Mouse (Mus musculus) liver, postnatal 0 days (tissue): Measurements from ENCODE around the gene Ap1m2. TPM values are rescaled to one million over a fixed set of nuclear protein-coding genes. Genes with fewer than 3 reads are reported as not detected.
"Not testable (repeated sequence)": the region's sequence is repeated elsewhere in the genome, so short reads cannot be mapped to it uniquely, and the experiment has no call there.

ENCODE experiments used
- ATAC-seq: fragments of 200-750 bp; cut with Nextera tagmentation; 2 replicates; pipeline ENCODE4 v1.8.0; 2017; ENCODE audit warnings: mild to moderate bottlenecking, moderate library complexity
- DNase-seq: peaks from one replicate; pipeline ENCODE4 v3.0.0-alpha.2; 2016
- H3K27ac ChIP-seq: fragments of 300-500 bp; sonication (generic); 2 replicates; pipeline ENCODE4 v1.5.1; 2014; ENCODE audit warnings: antibody characterized with exemption, moderate library complexity, mild to moderate bottlenecking, low read depth
- H3K27me3 ChIP-seq: fragments of 300-500 bp; sonication (generic); 2 replicates; pipeline ENCODE4 v1.6.1; 2014; ENCODE audit warnings: low read length, control low read depth, mixed read lengths; ENCODE audit not compliant: insufficient read depth
- H3K36me3 ChIP-seq: fragments of 300-500 bp; sonication (generic); replicated peaks from 2 replicates; pipeline ENCODE4 v1.6.1; 2014; ENCODE audit warnings: mild to moderate bottlenecking, control low read depth, low read length, moderate library complexity, mixed read lengths; ENCODE audit not compliant: insufficient read depth
- H3K4me1 ChIP-seq: fragments of 300-500 bp; sonication (generic); 2 replicates; pipeline ENCODE4 v1.6.1; 2014; ENCODE audit warnings: antibody characterized with exemption, mild to moderate bottlenecking, control low read depth; ENCODE audit not compliant: insufficient read depth
- H3K4me2 ChIP-seq: fragments of 300-500 bp; sonication (generic); 2 replicates; pipeline ENCODE4 v1.6.1; 2014; ENCODE audit warnings: low read depth, mild to moderate bottlenecking, low read length, moderate library complexity, mixed read lengths
- H3K4me3 ChIP-seq: fragments of 300-500 bp; sonication (generic); 2 replicates; pipeline ENCODE4 v1.5.1; 2014; ENCODE audit warnings: low read depth, low read length
- H3K9ac ChIP-seq: fragments of 300-500 bp; sonication (generic); replicated peaks from 2 replicates; pipeline ENCODE4 v1.6.1; 2014; ENCODE audit warnings: mild to moderate bottlenecking, moderate library complexity
- H3K9me3 ChIP-seq: fragments of 300-500 bp; sonication (generic); 2 replicates; pipeline ENCODE4 v1.6.1; 2016; ENCODE audit warnings: mild to moderate bottlenecking, control low read depth, low read length, mixed read lengths
- CTCF ChIP-seq: sonication (generic); IDR thresholded peaks from 2 replicates; pipeline ENCODE4 v1.5.1; 2016; ENCODE audit warnings: antibody characterized with exemption, low read depth
- EP300 ChIP-seq: IDR thresholded peaks from 2 replicates; pipeline ENCODE4 v1.6.1; 2016; ENCODE audit warnings: antibody characterized with exemption, low read depth, mild to moderate bottlenecking
- WGBS: fragments of 180-500 bp; shearing (Covaris S2); extraction: QIAGEN DNeasy Blood & Tissue Kit; methylation state at CpG from one replicate; pipeline ENCODE4 v1.1.7; 2014; ENCODE audit not compliant: insufficient replicate concordance; 5-methylcytosine and 5-hydroxymethylcytosine counted together
- polyA plus RNA-seq: library from polyadenylated mRNA; unstranded; fragments of >200 nt; fragmentation: Nextera tagmentation; extraction: Ambion mirVana; gene quantifications from 2 replicates; pipeline ENCODE4 v1.2.1, GENCODE M21; 2015

Gene Ap1m2
- polyA plus RNA-seq, 1 experiment from 2014 or later: 0.54 TPM

GRCm38 (mm10) chr9:21273094-21273493 is 39.0 kb downstream of the Ap1m2 start:
- TF ChIP-seq EP300 (no peak), CTCF (no peak)
- DNase-seq: no peak
- no peaks in the 10 kb centered on the region for H3K9me3 ChIP-seq
- ATAC-seq: no peak
- peaks cover 98% of the 10 kb centered on the region for H3K36me3 ChIP-seq
- peaks cover 4% of the 10 kb centered on the region; the same call in 1 of the 2 replicates for H3K4me1 ChIP-seq
- WGBS: 80% methylated on average over 8 of the region's 8 CpGs
- no peak overlapping the region for H3K4me3 ChIP-seq
- no peaks in the 10 kb centered on the region for H3K27me3 ChIP-seq
- no peak overlapping the region for H3K4me2 ChIP-seq
- no peak overlapping the region for H3K27ac ChIP-seq
- no peak overlapping the region for H3K9ac ChIP-seq

GRCm38 (mm10) chr9:21272391-21272790 is 39.7 kb downstream of the Ap1m2 start:
- H3K4me3 ChIP-seq: no peak overlapping the region
- ATAC-seq: no peak
- 92% methylated on average over 9 of the region's 9 CpGs for WGBS
- H3K27ac ChIP-seq: no peak overlapping the region
- TF ChIP-seq EP300: no peak
- no peaks in the 10 kb centered on the region for H3K9me3 ChIP-seq
- H3K4me1 ChIP-seq: peaks cover 4% of the 10 kb centered on the region; the same call in 1 of the 2 replicates
- no peak overlapping the region for H3K4me2 ChIP-seq
- H3K9ac ChIP-seq: no peak overlapping the region
- H3K27me3 ChIP-seq: no peaks in the 10 kb centered on the region
- DNase-seq: no peak
- peaks cover 97% of the 10 kb centered on the region for H3K36me3 ChIP-seq

GRCm38 (mm10) chr9:21269590-21269989 is 42.5 kb downstream of the Ap1m2 start:
- Histone ChIP-seq H3K36me3 (peaks cover 80% of the 10 kb centered on the region), H3K4me1 (peaks cover 22% of the 10 kb centered on the region)
- not testable (repeated sequence) for H3K4me2 ChIP-seq, H3K9ac ChIP-seq, ATAC-seq, H3K9me3 ChIP-seq, H3K27me3 ChIP-seq, H3K27ac ChIP-seq, DNase-seq, H3K4me3 ChIP-seq
- 0 out of 2 replicates have a peak, but pooled peaks have one; percentile 15 for TF ChIP-seq CTCF
- 67% methylated on average over 5 of the region's 5 CpGs for WGBS

GRCm38 (mm10) chr9:21268305-21268704 is 43.8 kb downstream of the Ap1m2 start:
- ATAC-seq: no peak
- H3K9ac ChIP-seq: no peak overlapping the region
- no peak overlapping the region for H3K27ac ChIP-seq
- H3K4me1 ChIP-seq: peaks cover 26% of the 10 kb centered on the region
- peaks cover 67% of the 10 kb centered on the region for H3K36me3 ChIP-seq
- no peak for TF ChIP-seq EP300
- TF ChIP-seq CTCF: no peak
- H3K4me2 ChIP-seq: no peak overlapping the region
- no peak for DNase-seq
- H3K27me3 ChIP-seq: no peaks in the 10 kb centered on the region
- H3K9me3 ChIP-seq: no peaks in the 10 kb centered on the region
- H3K4me3 ChIP-seq: no peak overlapping the region
- WGBS: 94% methylated on average over 16 of the region's 16 CpGs

- H3K4me3 ChIP-seq: peak overlapping the region; percentile 94
- H3K4me2 ChIP-seq: peak overlapping the region; percentile 72
- 85% methylated on average over 5 of the region's 5 CpGs for WGBS
- no peaks in the 10 kb centered on the region for H3K27me3 ChIP-seq
- no peak for ATAC-seq
- peaks cover 53% of the 10 kb centered on the region for H3K36me3 ChIP-seq
- H3K4me1 ChIP-seq: peaks cover 30% of the 10 kb centered on the region
- no peak for DNase-seq
- peak overlapping the region; percentile 97; the same call in 1 of the 2 replicates for H3K27ac ChIP-seq
- H3K9ac ChIP-seq: peak overlapping the region; percentile 89; the same call in 1 of the 2 replicates
- no peak for TF ChIP-seq EP300
- no peak for TF ChIP-seq CTCF
- H3K9me3 ChIP-seq: no peaks in the 10 kb centered on the region
Observed at GRCm38 (mm10) chr9:21266889-21267288, 45.2 kb downstream of the Ap1m2 start.

GRCm38 (mm10) chr9:21265611-21266010 is 46.5 kb downstream of the Ap1m2 start:
- peaks cover 36% of the 10 kb centered on the region for H3K4me1 ChIP-seq
- ATAC-seq: peak; percentile 70
- peak overlapping the region; percentile 97 for H3K27ac ChIP-seq
- H3K36me3 ChIP-seq: peaks cover 40% of the 10 kb centered on the region
- H3K27me3 ChIP-seq: no peaks in the 10 kb centered on the region
- H3K4me3 ChIP-seq: peak overlapping the region; percentile 94
- DNase-seq: peak; percentile 72
- H3K9me3 ChIP-seq: no peaks in the 10 kb centered on the region
- TF ChIP-seq EP300 (no peak), CTCF (no peak)
- WGBS: 2% methylated on average over 11 of the region's 11 CpGs
- peak overlapping the region; percentile 89 for H3K9ac ChIP-seq
- peak overlapping the region; percentile 72 for H3K4me2 ChIP-seq

GRCm38 (mm10) chr9:21265000-21265561 is 47.1 kb downstream of the Ap1m2 start, which contains the start of gene Atg4d:
Atg4d (plus strand) TSS chr9:21265293.
- Histone ChIP-seq H3K9ac (peak within 1 kb of the TSS; percentile 89), H3K9me3 (no peaks in the 10 kb centered on the region), H3K36me3 (peaks cover 35% of the 10 kb centered on the region), H3K4me1 (peaks cover 36% of the 10 kb centered on the region), H3K27me3 (no peaks in the 10 kb centered on the region), H3K27ac (peak within 1 kb of the TSS; percentile 97), H3K4me3 (peak within 1 kb of the TSS; percentile 94), H3K4me2 (peak within 1 kb of the TSS; percentile 72)
- under 1% methylated on average over 48 of the region's 49 CpGs for WGBS
- TF ChIP-seq EP300 (peak; percentile 82; the same call in 1 of the 2 replicates), CTCF (0 out of 2 replicates have a peak, but pooled peaks have one; percentile 1)
- DNase-seq: peak; percentile 99
- ATAC-seq: peak; percentile 94
